Mouse (Mus musculus) mammary gland, adult 2 months (tissue): ENCODE data around the gene Svopl. TPM values are rescaled to one million over a fixed set of nuclear protein-coding genes. Genes with fewer than 3 reads are reported as not detected.

ENCODE experiments used
- polyA plus RNA-seq: library from polyadenylated mRNA; depleted of rRNA; stranded (reverse); fragments of >200 nt; gene quantifications from 2 replicates; pipeline ENCODE4 v1.2.3, GENCODE M21; 2012; ENCODE audit warnings: low replicate concordance; rRNA removed

The Svopl gene
- polyA plus RNA-seq, result 2.6 and 5.9 TPM in 2 replicates

GRCm38 (mm10) chr6:38046838-38047237 is at the start of gene Svopl:
TSS of gene Svopl (minus strand) at chr6:38046996.

Other genes with a start within 250 kb of the Svopl start
- 18.8 and 25.8 TPM in 2 replicates for gene Trim24, start 176.2 kb downstream of the Svopl start, polyA plus RNA-seq
- gene Tmem213, start 62.3 kb upstream of the Svopl start, polyA plus RNA-seq, result not detected in 2 replicates
- 0.32 and 0.52 TPM in 2 replicates for gene Atp6v0a4, start 77.6 kb upstream of the Svopl start, polyA plus RNA-seq
- gene D630045J12Rik, start 207.0 kb upstream of the Svopl start, polyA plus RNA-seq, result 1.5 and 2.4 TPM in 2 replicates